Mouse (Mus musculus) stomach, postnatal 0 days (tissue): ENCODE measurements at regions not wholly inside any gene's neighbourhood (a gene's known extent, or its start where the extent isn't known, plus 50 kb on each side); places are given as distances from the start of the nearest gene placed in this dataset.

Experiments used
- CTCF ChIP-seq: IDR thresholded peaks from 2 replicates; pipeline ENCODE4 v1.5.1; 2016; ENCODE audit warnings: antibody characterized with exemption, low read depth, mild to moderate bottlenecking, moderate library complexity
- EP300 ChIP-seq: optimal IDR thresholded peaks from 2 replicates; pipeline ENCODE3; 2016; ENCODE audit warnings: antibody characterized with exemption

DNA sequence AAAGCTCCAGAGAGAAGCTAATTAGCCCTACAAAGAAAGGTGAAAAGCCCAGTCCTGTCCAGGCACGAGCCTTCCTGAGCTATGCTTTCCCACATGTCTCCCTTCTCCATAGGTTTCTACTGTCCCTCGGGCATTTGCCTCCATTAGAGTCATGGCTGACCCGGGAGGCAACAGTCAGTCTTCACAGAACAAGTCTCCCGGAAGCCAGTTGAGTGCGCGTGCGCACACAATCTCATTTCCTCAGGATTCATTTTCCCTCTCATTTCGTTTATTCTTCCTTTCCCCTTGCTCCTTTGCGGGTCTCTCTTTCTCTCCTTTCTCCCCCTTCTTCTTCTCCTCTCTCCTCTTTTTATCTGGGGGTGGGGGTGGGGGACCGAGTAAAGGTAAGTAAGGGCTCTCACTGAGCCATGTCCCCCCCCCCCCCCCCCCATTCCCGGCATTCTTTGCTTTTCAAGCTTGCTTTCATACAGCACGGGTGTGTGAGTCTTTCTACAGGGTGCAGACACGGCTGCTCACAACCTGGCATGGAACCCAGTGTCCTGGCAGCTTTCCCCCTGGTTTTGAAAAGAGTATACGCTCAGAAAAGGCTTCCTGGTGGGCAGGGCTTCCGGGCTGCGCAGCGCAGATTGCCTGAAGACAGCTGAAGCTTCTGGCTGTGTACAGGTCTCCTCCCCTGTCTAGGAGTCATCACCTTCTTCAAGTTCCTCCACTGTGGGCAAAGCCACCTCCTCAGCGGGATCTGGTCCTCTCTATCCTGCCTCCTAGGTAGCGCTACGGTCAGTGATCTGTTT lies 289.8 kb upstream of the Klf3 start:
- TF ChIP-seq CTCF (no peak), EP300 (no peak)
